Comparison of ENCODE assay signal across 9 mouse cellular contexts in genomic region chr3:88437454-88437853, GRCm38 (mm10). TPM values are rescaled to one million over a fixed set of nuclear protein-coding genes. Genes with fewer than 3 reads are reported as not detected.
DNase-seq lines count a peak whose midpoint lies in the region; ATAC-seq and TF ChIP-seq lines count a peak whose summit lies in the region.
"Had no signal": no experiment of that assay in that cellular context is flagged by ENCODE, and none has a peak within 500 bp of the region (broad histone marks: within the 10 kb centered on the region; RNA-seq: fewer than 3 reads in every experiment).

No protein-coding gene starts in this region.

- H3ac ChIP-seq in myocyte (ENCODE audit: control insufficient read depth, insufficient read length): no peak overlapping the region

- no peak overlapping the region for H3K27ac ChIP-seq in liver, embryonic 11.5 days (ENCODE audit: low read depth, low read length)
- no peak overlapping the region for H3K27ac ChIP-seq in hindbrain, embryonic 12.5 days
- H3K27ac ChIP-seq: limb, embryonic 15.5 days had no signal

- intact Hi-C loops in left cerebral cortex, postnatal 14 days (cut with DNase I): no loop called here

- no peak overlapping the region for H3K4me3 ChIP-seq in liver, embryonic 11.5 days (ENCODE audit: low read depth, low read length)
- H3K4me3 ChIP-seq in hindbrain, embryonic 12.5 days: no peak overlapping the region
- H3K4me3 ChIP-seq in myocyte: peak overlapping the region; percentile 5

- WGBS in liver, embryonic 11.5 days: 68% methylated on average over 10 of the region's 10 CpGs
- WGBS in hindbrain, embryonic 12.5 days: 78% methylated on average over 10 of the region's 10 CpGs

- no peaks in the 10 kb centered on the region for H3K36me3 ChIP-seq in liver, embryonic 11.5 days (ENCODE audit: control insufficient read depth, insufficient read depth, low read length)
- H3K36me3 ChIP-seq in hindbrain, embryonic 12.5 days: peaks cover 25% of the 10 kb centered on the region
- no peaks in the 10 kb centered on the region for H3K36me3 ChIP-seq in myocyte (ENCODE audit: control insufficient read depth, insufficient read depth)

- peaks cover 16% of the 10 kb centered on the region for H3K4me1 ChIP-seq in liver, embryonic 11.5 days (replicated peaks; ENCODE audit: control insufficient read depth, insufficient read depth, low read length)
- peaks cover 22% of the 10 kb centered on the region for H3K4me1 ChIP-seq in hindbrain, embryonic 12.5 days

- ATAC-seq in liver, embryonic 11.5 days (replicated peaks; ENCODE audit: low FRiP score): no peak
- ATAC-seq in hindbrain, embryonic 12.5 days (ENCODE audit: low FRiP score): no peak

- no peak for DNase-seq in liver, embryonic 11.5 days (ENCODE audit: low spot score)
- DNase-seq in liver: no peak
- peak; percentile 69 for DNase-seq in kidney, adult 9 months
- no peak for DNase-seq in left cerebral cortex, postnatal 14 days (ENCODE audit: low spot score in 2 of 2)
- DNase-seq in lung, postnatal 10 days: no peak

- H3K9me3 ChIP-seq in liver, embryonic 11.5 days (ENCODE audit: control insufficient read depth, low read length): no peaks in the 10 kb centered on the region
- no peaks in the 10 kb centered on the region for H3K9me3 ChIP-seq in hindbrain, embryonic 12.5 days (replicated peaks)
- H3K9me3 ChIP-seq: limb, embryonic 15.5 days had no signal

- no peaks in the 10 kb centered on the region for H3K79me2 ChIP-seq in myocyte (ENCODE audit: control insufficient read depth, insufficient read depth)

- H3K4me2 ChIP-seq in liver, embryonic 11.5 days: peak overlapping the region; percentile 61
- peak overlapping the region; percentile 44 for H3K4me2 ChIP-seq in hindbrain, embryonic 12.5 days (replicated peaks)
- peak overlapping the region; percentile 52 for H3K4me2 ChIP-seq in myocyte (ENCODE audit: low read depth)

- H3K27me3 ChIP-seq in liver, embryonic 11.5 days (replicated peaks; ENCODE audit: control insufficient read depth, insufficient read depth, low read length): peaks cover 8% of the 10 kb centered on the region
- H3K27me3 ChIP-seq in hindbrain, embryonic 12.5 days: peaks cover 9% of the 10 kb centered on the region
- no peaks in the 10 kb centered on the region for H3K27me3 ChIP-seq in myocyte (ENCODE audit: control insufficient read depth, insufficient read depth, insufficient read length)

- H3K9ac ChIP-seq in liver, embryonic 11.5 days (ENCODE audit: low read depth, low read length): no peak overlapping the region
- no peak overlapping the region for H3K9ac ChIP-seq in hindbrain, embryonic 12.5 days
- H3K9ac ChIP-seq: limb, embryonic 15.5 days had no signal

- TF ChIP-seq POLR2A in myocyte (IDR thresholded peaks at IDR 0.05; ENCODE audit: insufficient read length, low read depth): no peak

TF ChIP-seq in myocyte, 11 proteins besides CTCF, POLR2A, EP300 and RAD21:
- TF ChIP-seq POLR2AphosphoS2 (IDR thresholded peaks at IDR 0.05; ENCODE audit: insufficient read length, low read depth) (no peak), MAX (IDR thresholded peaks at IDR 0.05; ENCODE audit: low read depth) (no peak), TCF12 (IDR thresholded peaks at IDR 0.05; ENCODE audit: insufficient read depth, poor library complexity, severe bottlenecking) (no peak), E2F4 (IDR thresholded peaks at IDR 0.05; ENCODE audit: insufficient read depth) (no peak), REST (IDR thresholded peaks at IDR 0.05; ENCODE audit: insufficient read depth, insufficient read length) (no peak), USF1 (IDR thresholded peaks at IDR 0.05; ENCODE audit: low read depth) (no peak), SRF (IDR thresholded peaks at IDR 0.05; ENCODE audit: control insufficient read depth, insufficient read length, low read depth) (no peak)

RNA-seq across cellular contexts. Expression of gene Slc25a44, which starts 12.5 kb away (rescaled TPM):
- 20.6 and 20.7 TPM in 2 replicates for polyA plus RNA-seq in liver, embryonic 11.5 days (2014; fragmentation: Nextera tagmentation; extraction: Ambion mirVana)
- polyA plus RNA-seq in hindbrain, embryonic 12.5 days (2016; fragmentation: Nextera tagmentation; extraction: Ambion mirVana): 24.9 and 25.9 TPM in 2 replicates
- polyA plus RNA-seq in myocyte (2012; fragmentation: generic; extraction: Trizol): 19.3 TPM
- 10 to 100 TPM; 69.6 to 71.3 TPM for total RNA-seq in left cerebral cortex, postnatal 14 days (2021)

RNA-seq across cellular contexts. Expression of gene Sema4a, which starts 23.5 kb away (rescaled TPM):
- 14.3 and 19.0 TPM in 2 replicates for polyA plus RNA-seq in liver, embryonic 11.5 days (2014; fragmentation: Nextera tagmentation; extraction: Ambion mirVana)
- polyA plus RNA-seq in hindbrain, embryonic 12.5 days (2016; fragmentation: Nextera tagmentation; extraction: Ambion mirVana): 17.1 and 18.4 TPM in 2 replicates
- 0.35 TPM for polyA plus RNA-seq in myocyte (2012; fragmentation: generic; extraction: Trizol)
- 10 to 100 TPM; 51.3 to 57.7 TPM for total RNA-seq in left cerebral cortex, postnatal 14 days (2021)

RNA-seq across cellular contexts. Expression of gene Pmf1, which starts 27.3 kb away (rescaled TPM):
- 153 and 165 TPM in 2 replicates for polyA plus RNA-seq in liver, embryonic 11.5 days (2014; fragmentation: Nextera tagmentation; extraction: Ambion mirVana)
- polyA plus RNA-seq in hindbrain, embryonic 12.5 days (2016; fragmentation: Nextera tagmentation; extraction: Ambion mirVana): 73.3 and 82.3 TPM in 2 replicates
- 59.0 TPM for polyA plus RNA-seq in myocyte (2012; fragmentation: generic; extraction: Trizol)
- total RNA-seq in left cerebral cortex, postnatal 14 days (2021): 1 to 10 TPM; 5.7 to 7.8 TPM

RNA-seq across cellular contexts. Expression of gene Bglap, which starts 53.2 kb away (rescaled TPM):
- polyA plus RNA-seq in liver, embryonic 11.5 days (2014; fragmentation: Nextera tagmentation; extraction: Ambion mirVana): not detected in 2 replicates
- polyA plus RNA-seq in hindbrain, embryonic 12.5 days (2016; fragmentation: Nextera tagmentation; extraction: Ambion mirVana): not detected in 2 replicates
- 0.34 TPM for polyA plus RNA-seq in myocyte (2012; fragmentation: generic; extraction: Trizol)
- 1 to 10 TPM; 1.5 to 1.8 TPM for total RNA-seq in left cerebral cortex, postnatal 14 days (2021)
- total RNA-seq: gastrocnemius, postnatal 36 days had no signal

RNA-seq across cellular contexts. Expression of gene Bglap2, which starts 59.0 kb away (rescaled TPM):
- polyA plus RNA-seq in liver, embryonic 11.5 days (2014; fragmentation: Nextera tagmentation; extraction: Ambion mirVana): not detected in 2 replicates
- polyA plus RNA-seq in hindbrain, embryonic 12.5 days (2016; fragmentation: Nextera tagmentation; extraction: Ambion mirVana): not detected in 2 replicates
- 6.6 TPM for polyA plus RNA-seq in myocyte (2012; fragmentation: generic; extraction: Trizol)
- 1 to 10 TPM in 1 of 2 experiments, not detected in 1; 1.4 TPM for total RNA-seq in left cerebral cortex, postnatal 14 days (2021)
- total RNA-seq: gastrocnemius, postnatal 36 days had no signal

Comparison
In these comparisons a context has a peak if more than half of its experiments do, and no peak if none do; other contexts are left out.
1. RNA of gene Sema4a, which starts 23.5 kb away (polyA plus RNA-seq): 14.3 to 19.0 TPM in liver, embryonic 11.5 days and 17.1 to 18.4 TPM in hindbrain, embryonic 12.5 days; 0.35 TPM in myocyte (single experiment); every median in the first group is over 10 times any median in the second.
2. Peak in every context shown above with its lines, with median percentiles within 50 percentile points of each other: H3K4me2 ChIP-seq.